ENCODE assay signal across 7 mouse cellular contexts in genomic region chr2:165857395-165857831, GRCm38 (mm10). TPM values are rescaled to one million over a fixed set of nuclear protein-coding genes. Genes with fewer than 3 reads are reported as not detected.
DNase-seq lines count a peak whose midpoint lies in the region; ATAC-seq and TF ChIP-seq lines count a peak whose summit lies in the region.

No protein-coding gene starts in this region.

- no peak for TF ChIP-seq CTCF in ES-Bruce4 (IDR thresholded peaks at IDR 0.05; ENCODE audit: low read depth, low read length)

- WGBS in heart, embryonic 13.5 days, result 23% methylated on average over 4 of the region's 4 CpGs
- 12% methylated on average over 4 of the region's 4 CpGs for WGBS in midbrain, embryonic 11.5 days

- DNase-seq in ZHBTc4 (ENCODE audit: low read depth, low spot score), result peak; percentile 92
- peak; percentile 74 to 92 for DNase-seq in kidney, postnatal 36 days
- no peak for DNase-seq in midbrain, embryonic 11.5 days (ENCODE audit: low spot score, missing footprints)
- no peak for DNase-seq in right cerebral cortex, postnatal 4 days
- no peak for DNase-seq in thymus, postnatal 10 days (ENCODE audit: low spot score in 2 of 2)

- H3K36me3 ChIP-seq in ES-Bruce4 (ENCODE audit: control insufficient read depth, insufficient read depth, low read length, poor library complexity, severe bottlenecking), result no peaks in the 10 kb centered on the region; the same call in 1 of the 2 replicates
- peaks cover 17% of the 10 kb centered on the region for H3K36me3 ChIP-seq in heart, embryonic 13.5 days
- peaks cover 3% of the 10 kb centered on the region; the same call in 1 of the 2 replicates for H3K36me3 ChIP-seq in midbrain, embryonic 11.5 days (ENCODE audit: control insufficient read depth, insufficient read depth, low read length)

- H3K9me3 ChIP-seq in ES-Bruce4 (replicated peaks; ENCODE audit: control insufficient read depth, insufficient read depth, low read length, poor library complexity, severe bottlenecking), result no peaks in the 10 kb centered on the region
- no peaks in the 10 kb centered on the region for H3K9me3 ChIP-seq in heart, embryonic 13.5 days
- H3K9me3 ChIP-seq in midbrain, embryonic 11.5 days (ENCODE audit: control insufficient read depth, low read length), result no peaks in the 10 kb centered on the region

- H3K27me3 ChIP-seq in ES-Bruce4 (ENCODE audit: control insufficient read depth, insufficient read depth, low read length, poor library complexity, severe bottlenecking), result no peaks in the 10 kb centered on the region
- H3K27me3 ChIP-seq in heart, embryonic 13.5 days (replicated peaks), result no peaks in the 10 kb centered on the region
- no peaks in the 10 kb centered on the region for H3K27me3 ChIP-seq in midbrain, embryonic 11.5 days (ENCODE audit: control insufficient read depth, insufficient read depth, low read length)

- no peak for TF ChIP-seq POLR2A in ES-Bruce4 (IDR thresholded peaks at IDR 0.05; ENCODE audit: insufficient read depth, low read length)

- H3K4me3 ChIP-seq in ES-Bruce4 (ENCODE audit: low read depth, low read length), result peak overlapping the region; percentile 66
- H3K4me3 ChIP-seq in heart, embryonic 13.5 days, result peak overlapping the region; percentile 35
- no peak overlapping the region for H3K4me3 ChIP-seq in midbrain, embryonic 11.5 days (ENCODE audit: low read depth, low read length)

- no peak for ATAC-seq in heart, embryonic 13.5 days (ENCODE audit: extremely low read depth, insufficient number of reproducible peaks, low FRiP score, low TSS enrichment)
- no peak for ATAC-seq in midbrain, embryonic 11.5 days (ENCODE audit: low FRiP score)

- peaks cover 16% of the 10 kb centered on the region for H3K4me1 ChIP-seq in ES-Bruce4 (ENCODE audit: control insufficient read depth, insufficient read depth, low read length)
- H3K4me1 ChIP-seq in heart, embryonic 13.5 days, result peaks cover 87% of the 10 kb centered on the region
- peaks cover 53% of the 10 kb centered on the region for H3K4me1 ChIP-seq in midbrain, embryonic 11.5 days (ENCODE audit: control insufficient read depth, insufficient read depth, low read length)

- peak overlapping the region; percentile 66 for H3K4me2 ChIP-seq in heart, embryonic 13.5 days
- H3K4me2 ChIP-seq in midbrain, embryonic 11.5 days, result peak overlapping the region; percentile 30; the same call in 1 of the 2 replicates

- peak overlapping the region; percentile 96 for H3K27ac ChIP-seq in ES-Bruce4 (ENCODE audit: insufficient read depth, low read length)
- H3K27ac ChIP-seq in heart, embryonic 13.5 days (replicated peaks), result peak overlapping the region; percentile 96
- peak overlapping the region; percentile 83 for H3K27ac ChIP-seq in midbrain, embryonic 11.5 days (ENCODE audit: low read depth, low read length)

- H3K9ac ChIP-seq in ES-Bruce4 (ENCODE audit: low read depth, poor library complexity, severe bottlenecking), result peak overlapping the region; percentile 85
- H3K9ac ChIP-seq in heart, embryonic 13.5 days, result peak overlapping the region; percentile 81
- H3K9ac ChIP-seq in midbrain, embryonic 11.5 days (ENCODE audit: low read length), result peak overlapping the region; percentile 41

- TF ChIP-seq EP300 in ES-Bruce4 (IDR thresholded peaks at IDR 0.05; ENCODE audit: insufficient read depth, low read depth, low read length), result 0 out of 2 replicates have a peak, but pooled peaks have one; percentile 45

RNA-seq across cellular contexts. Expression of gene Zmynd8, which starts 41.4 kb away (rescaled TPM):
- polyA plus RNA-seq in ES-Bruce4 (2011; ENCODE audit: insufficient read depth, insufficient read length, low read depth, missing spikeins), result 231 and 237 TPM in 2 replicates
- 41.5 and 42.4 TPM in 2 replicates for polyA plus RNA-seq in heart, embryonic 13.5 days (2015; fragmentation: Nextera tagmentation; extraction: Ambion mirVana)
- 43.1 and 45.6 TPM in 2 replicates for polyA plus RNA-seq in midbrain, embryonic 11.5 days (2014; fragmentation: Nextera tagmentation; extraction: Ambion mirVana)

Comparison
In these comparisons a context has a peak if more than half of its experiments do, and no peak if none do; other contexts are left out.
1. DNase-seq: peak in ZHBTc4 (single experiment) and kidney, postnatal 36 days (2 of 2); none in midbrain, embryonic 11.5 days (single experiment), right cerebral cortex, postnatal 4 days (single experiment) and thymus, postnatal 10 days (0 of 2).
2. Peak in every context shown above with its lines, with median percentiles within 50 percentile points of each other: H3K27ac ChIP-seq and H3K9ac ChIP-seq.